Mouse (Mus musculus) stomach, embryonic 15.5 days (tissue): ENCODE data around the gene Jazf1. TPM values are rescaled to one million over a fixed set of nuclear protein-coding genes. Genes with fewer than 3 reads are reported as not detected.

Source experiments
- ATAC-seq: fragments of 200-750 bp; cut with Nextera tagmentation; 2 replicates; pipeline ENCODE4 v1.8.0; 2017; ENCODE audit warnings: low read depth, moderate number of reproducible peaks, moderate TSS enrichment; ENCODE audit not compliant: insufficient read depth, low FRiP score
- H3K27ac ChIP-seq: fragments of 300-500 bp; sonication (generic); 2 replicates; pipeline ENCODE4 v1.5.1; 2015; ENCODE audit warnings: mild to moderate bottlenecking, inconsistent platforms
- H3K27me3 ChIP-seq: fragments of 300-500 bp; sonication (generic); replicated peaks from 2 replicates; pipeline ENCODE4 v1.6.1; 2015; ENCODE audit warnings: inconsistent platforms
- H3K36me3 ChIP-seq: fragments of 300-500 bp; sonication (generic); 2 replicates; pipeline ENCODE4 v1.6.1; 2015; ENCODE audit warnings: inconsistent platforms
- H3K4me1 ChIP-seq: fragments of 300-500 bp; sonication (generic); 2 replicates; pipeline ENCODE4 v1.6.1; 2015; ENCODE audit warnings: inconsistent platforms
- H3K4me2 ChIP-seq: fragments of 300-500 bp; sonication (generic); 2 replicates; pipeline ENCODE4 v1.6.1; 2015; ENCODE audit warnings: mild to moderate bottlenecking, inconsistent platforms
- H3K4me3 ChIP-seq: fragments of 300-500 bp; sonication (generic); replicated peaks from 2 replicates; pipeline ENCODE4 v1.5.1; 2015; ENCODE audit warnings: inconsistent platforms
- H3K9ac ChIP-seq: fragments of 300-500 bp; sonication (generic); 2 replicates; pipeline ENCODE4 v1.6.1; 2015; ENCODE audit warnings: inconsistent platforms
- H3K9me3 ChIP-seq: fragments of 300-500 bp; sonication (generic); 2 replicates; pipeline ENCODE4 v1.6.1; 2016; ENCODE audit warnings: inconsistent platforms
- WGBS: fragments of 180-500 bp; shearing (Covaris S2); methylation state at CpG from one replicate; pipeline ENCODE4 v1.1.7; 2015; 5-methylcytosine and 5-hydroxymethylcytosine counted together
- polyA plus RNA-seq: library from polyadenylated mRNA; unstranded; fragments of >200 nt; fragmentation: Nextera tagmentation; extraction: Ambion mirVana; gene quantifications from 2 replicates; pipeline ENCODE4 v1.2.1, GENCODE M21; 2015

Gene Jazf1
- polyA plus RNA-seq, 1 experiment from 2014 or later, result 7.0 TPM

DNA sequence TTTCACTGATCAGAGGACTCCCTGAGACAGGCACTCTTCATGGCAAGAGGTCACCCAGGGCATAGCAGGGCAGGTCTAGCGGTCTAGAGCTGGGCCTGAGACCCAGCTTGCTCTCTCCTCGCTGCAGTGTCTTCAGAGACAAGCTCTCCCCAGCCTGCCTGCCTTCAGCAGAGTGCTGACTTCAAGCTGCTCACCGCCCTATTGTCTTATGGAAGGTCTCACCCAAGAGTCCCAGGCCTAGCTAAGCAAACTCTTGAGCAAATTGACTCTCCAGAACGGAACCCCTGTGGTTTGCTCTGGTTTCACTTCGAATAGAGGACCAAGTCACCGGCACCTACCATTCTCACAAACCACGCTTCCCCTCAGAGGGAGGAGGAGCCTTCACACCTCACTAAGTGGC, 103.1 kb downstream of the Jazf1 start:
- Histone ChIP-seq H3K4me3 (no peak overlapping the region), H3K36me3 (no peaks in the 10 kb centered on the region), H3K9me3 (no peaks in the 10 kb centered on the region), H3K9ac (no peak overlapping the region), H3K27me3 (no peaks in the 10 kb centered on the region), H3K27ac (no peak overlapping the region), H3K4me1 (peaks cover 33% of the 10 kb centered on the region), H3K4me2 (no peak overlapping the region)
- 62% methylated on average over 7 of the region's 7 CpGs for WGBS
- no peak for ATAC-seq

DNA sequence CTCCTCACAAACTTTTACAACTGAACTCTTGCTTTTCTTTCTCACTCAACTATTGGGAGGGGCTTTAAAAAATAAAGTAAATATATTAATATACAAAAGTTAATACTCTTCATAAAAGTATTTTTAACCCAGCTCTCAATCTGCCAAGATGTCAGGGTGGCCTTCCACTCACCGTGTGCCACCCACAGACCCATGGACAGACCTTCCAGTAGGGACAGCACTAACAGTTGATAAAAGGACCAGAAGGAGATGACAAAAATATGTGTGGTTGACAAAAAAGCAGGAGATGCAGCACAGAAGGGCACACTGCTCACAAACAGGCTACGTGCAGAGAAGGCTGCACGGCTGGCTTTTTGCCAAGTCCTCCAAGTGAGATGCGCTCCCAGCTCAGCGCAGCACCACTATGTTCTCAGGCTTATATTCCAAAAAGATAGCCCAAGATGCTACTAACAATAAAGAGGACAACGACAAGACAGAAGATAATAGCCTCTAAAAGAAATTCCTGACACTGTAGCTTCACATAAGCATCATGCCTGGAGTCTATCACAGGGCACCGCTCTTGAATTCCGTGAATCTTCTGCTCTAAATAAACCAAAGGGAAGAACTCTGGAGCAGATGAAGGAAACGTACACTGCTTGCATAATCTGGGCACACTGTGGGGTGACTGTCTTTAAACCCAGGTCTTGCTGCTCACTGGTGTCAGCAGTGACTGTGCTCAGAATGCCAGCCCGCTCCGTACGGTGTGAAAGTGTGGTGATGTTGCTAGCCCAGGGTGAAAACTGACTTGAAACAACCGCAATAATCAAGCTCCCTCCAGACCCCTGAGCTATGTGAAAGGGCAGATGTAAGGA, 104.4 kb downstream of the Jazf1 start:
- H3K4me3 ChIP-seq, result no peak overlapping the region
- ATAC-seq, result no peak
- H3K4me2 ChIP-seq, result no peak overlapping the region
- H3K27ac ChIP-seq, result no peak overlapping the region; the same call in 1 of the 2 replicates
- H3K9ac ChIP-seq, result no peak overlapping the region
- WGBS, result 56% methylated on average over 13 of the region's 13 CpGs
- no peaks in the 10 kb centered on the region for H3K27me3 ChIP-seq
- H3K36me3 ChIP-seq, result no peaks in the 10 kb centered on the region
- peaks cover 33% of the 10 kb centered on the region for H3K4me1 ChIP-seq
- H3K9me3 ChIP-seq, result no peaks in the 10 kb centered on the region

GRCm38 (mm10) chr6:52963430-52963732, 105.0 kb downstream of the Jazf1 start:
- Histone ChIP-seq H3K4me3 (no peak overlapping the region), H3K9me3 (no peaks in the 10 kb centered on the region), H3K4me1 (peaks cover 33% of the 10 kb centered on the region), H3K4me2 (no peak overlapping the region), H3K9ac (no peak overlapping the region), H3K27ac (peak overlapping the region; percentile 59; the same call in 1 of the 2 replicates), H3K36me3 (no peaks in the 10 kb centered on the region), H3K27me3 (no peaks in the 10 kb centered on the region)
- no peak for ATAC-seq
- 57% methylated on average over 6 of the region's 6 CpGs for WGBS

GRCm38 (mm10) chr6:52962600-52963429, 105.6 kb downstream of the Jazf1 start:
- no peak overlapping the region for H3K4me2 ChIP-seq
- H3K36me3 ChIP-seq, result no peaks in the 10 kb centered on the region
- peaks cover 37% of the 10 kb centered on the region for H3K4me1 ChIP-seq
- H3K27me3 ChIP-seq, result no peaks in the 10 kb centered on the region
- ATAC-seq, result no peak
- peak overlapping the region; percentile 73 for H3K27ac ChIP-seq
- H3K4me3 ChIP-seq, result no peak overlapping the region
- WGBS, result 56% methylated on average over 4 of the region's 4 CpGs
- no peaks in the 10 kb centered on the region for H3K9me3 ChIP-seq
- no peak overlapping the region for H3K9ac ChIP-seq

- Histone ChIP-seq H3K36me3 (no peaks in the 10 kb centered on the region), H3K9me3 (no peaks in the 10 kb centered on the region), H3K27me3 (no peaks in the 10 kb centered on the region), H3K4me1 (peaks cover 35% of the 10 kb centered on the region), H3K9ac (no peak overlapping the region), H3K4me2 (no peak overlapping the region), H3K4me3 (no peak overlapping the region), H3K27ac (peak overlapping the region; percentile 73)
- ATAC-seq, result peak; percentile 84
- 54% methylated on average over 6 of the region's 6 CpGs for WGBS
Measured at GRCm38 (mm10) chr6:52961660-52962490, 106.6 kb downstream of the Jazf1 start.

DNA sequence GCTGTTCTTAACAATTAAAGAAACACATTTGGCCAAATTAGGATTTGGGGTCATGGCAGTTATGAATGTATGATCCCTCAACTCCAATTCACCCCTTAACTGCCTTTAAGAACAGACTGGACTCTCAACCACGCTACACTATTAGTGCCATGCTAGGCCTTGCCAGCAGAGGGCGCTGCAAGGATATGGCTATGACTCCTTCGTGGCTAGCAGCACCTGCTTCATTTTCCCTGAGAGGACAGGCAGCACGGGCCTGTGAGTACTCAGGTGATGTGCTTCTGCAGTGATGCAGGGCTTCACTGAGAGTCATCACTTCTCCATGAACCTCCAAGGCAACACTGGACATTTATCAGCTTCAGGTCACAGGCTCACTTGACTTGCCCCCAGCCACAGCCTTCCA, 110.7 kb downstream of the Jazf1 start:
- Histone ChIP-seq H3K36me3 (no peaks in the 10 kb centered on the region), H3K4me1 (peaks cover 16% of the 10 kb centered on the region; the same call in 1 of the 2 replicates), H3K4me2 (no peak overlapping the region), H3K4me3 (no peak overlapping the region), H3K27ac (no peak overlapping the region), H3K9ac (no peak overlapping the region), H3K9me3 (no peaks in the 10 kb centered on the region), H3K27me3 (no peaks in the 10 kb centered on the region)
- ATAC-seq, result no peak
- WGBS, result 10% methylated on average over 4 of the region's 4 CpGs

- H3K36me3 ChIP-seq, result no peaks in the 10 kb centered on the region
- H3K9me3 ChIP-seq, result no peaks in the 10 kb centered on the region
- H3K4me1 ChIP-seq, result peaks cover 13% of the 10 kb centered on the region; the same call in 1 of the 2 replicates
- no peak overlapping the region for H3K9ac ChIP-seq
- no peak for ATAC-seq
- no peaks in the 10 kb centered on the region for H3K27me3 ChIP-seq
- 84% methylated on average over 2 of the region's 2 CpGs for WGBS
- no peak overlapping the region for H3K27ac ChIP-seq
- H3K4me3 ChIP-seq, result no peak overlapping the region
- H3K4me2 ChIP-seq, result no peak overlapping the region
Measured at GRCm38 (mm10) chr6:52956131-52956530, 112.3 kb downstream of the Jazf1 start.

- no peak for ATAC-seq
- Histone ChIP-seq H3K27me3 (no peaks in the 10 kb centered on the region), H3K4me3 (no peak overlapping the region), H3K36me3 (no peaks in the 10 kb centered on the region), H3K27ac (peak overlapping the region; percentile 41; the same call in 1 of the 2 replicates), H3K4me1 (peaks cover 12% of the 10 kb centered on the region; the same call in 1 of the 2 replicates), H3K9ac (no peak overlapping the region), H3K9me3 (no peaks in the 10 kb centered on the region), H3K4me2 (no peak overlapping the region)
- 56% methylated on average over 2 of the region's 2 CpGs for WGBS
Measured at GRCm38 (mm10) chr6:52955304-52955703, 113.1 kb downstream of the Jazf1 start.

DNA sequence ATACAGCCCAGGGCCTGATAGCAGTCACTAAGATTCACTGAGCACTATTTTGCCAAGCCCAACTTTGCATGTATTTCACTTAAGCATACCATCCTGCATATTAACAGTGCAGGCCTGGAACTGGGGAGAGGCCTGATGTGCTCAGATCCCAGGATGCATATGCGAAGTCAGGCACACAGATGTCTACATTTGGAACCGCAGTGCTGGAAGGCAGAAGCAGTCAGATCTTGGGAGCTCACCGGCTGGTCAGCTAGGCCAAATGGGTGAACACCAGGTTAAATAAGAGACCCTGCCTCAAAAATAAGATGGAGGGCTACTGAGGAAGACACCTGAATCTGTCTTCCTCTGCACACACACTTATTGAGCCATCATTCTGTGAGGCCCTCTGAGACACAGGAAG, 113.6 kb downstream of the Jazf1 start:
- Histone ChIP-seq H3K4me2 (no peak overlapping the region), H3K4me1 (peaks cover 12% of the 10 kb centered on the region; the same call in 1 of the 2 replicates), H3K36me3 (no peaks in the 10 kb centered on the region), H3K27ac (peak overlapping the region; percentile 41), H3K27me3 (no peaks in the 10 kb centered on the region), H3K4me3 (no peak overlapping the region), H3K9me3 (no peaks in the 10 kb centered on the region), H3K9ac (no peak overlapping the region)
- ATAC-seq, result no peak
- WGBS, result 88% methylated on average over 3 of the region's 3 CpGs

- Histone ChIP-seq H3K36me3 (no peaks in the 10 kb centered on the region), H3K4me3 (no peak overlapping the region), H3K27me3 (no peaks in the 10 kb centered on the region), H3K9ac (no peak overlapping the region), H3K4me2 (no peak overlapping the region), H3K9me3 (no peaks in the 10 kb centered on the region), H3K4me1 (peaks cover 12% of the 10 kb centered on the region; the same call in 1 of the 2 replicates), H3K27ac (peak overlapping the region; percentile 41)
- no peak; the same call in 1 of the 2 replicates for ATAC-seq
- 43% methylated on average over 9 of the region's 9 CpGs for WGBS
Measured at GRCm38 (mm10) chr6:52954441-52954840, 114.0 kb downstream of the Jazf1 start.

GRCm38 (mm10) chr6:52952526-52952900, 115.9 kb downstream of the Jazf1 start:
- Histone ChIP-seq H3K27ac (no peak overlapping the region), H3K4me2 (no peak overlapping the region), H3K4me3 (no peak overlapping the region), H3K4me1 (peaks cover 7% of the 10 kb centered on the region; the same call in 1 of the 2 replicates), H3K27me3 (no peaks in the 10 kb centered on the region), H3K9ac (no peak overlapping the region), H3K36me3 (no peaks in the 10 kb centered on the region), H3K9me3 (no peaks in the 10 kb centered on the region)
- WGBS, result 51% methylated on average over 8 of the region's 8 CpGs
- ATAC-seq, result no peak
